Mouse (Mus musculus) kidney, adult 11 months (tissue): ENCODE results near the gene Eif1b.

ENCODE experiments used
- DNase-seq: peaks from one replicate; pipeline ENCODE4 v3.0.0; 2022

Gene Eif1b

GRCm38 (mm10) chr9:120492010-120492399 lies at the start of gene Eif1b:
Gene Eif1b (plus strand): TSS chr9:120492232.
- DNase-seq = no peak

- DNase-seq = no peak
These were observed 47.4 kb upstream of the Eif1b start for GRCm38 (mm10) chr9:120444642-120445041.

GRCm38 (mm10) chr9:120449696-120450329 lies 42.2 kb upstream of the Eif1b start:
- DNase-seq = no peak

- DNase-seq = no peak
These were observed 36.0 kb upstream of the Eif1b start for GRCm38 (mm10) chr9:120455768-120456655.

GRCm38 (mm10) chr9:120470431-120470830 lies 21.6 kb upstream of the Eif1b start:
- DNase-seq = no peak

GRCm38 (mm10) chr9:120481644-120482043 lies 10.4 kb upstream of the Eif1b start:
- DNase-seq = no peak

GRCm38 (mm10) chr9:120482382-120482781 lies 9.7 kb upstream of the Eif1b start:
- DNase-seq = no peak

- no peak for DNase-seq
These were observed 8.9 kb upstream of the Eif1b start for GRCm38 (mm10) chr9:120483101-120483500.

- no peak for DNase-seq
These were observed 5.0 kb upstream of the Eif1b start for GRCm38 (mm10) chr9:120487076-120487475.

- no peak for DNase-seq
These were observed 523 bp upstream of the Eif1b start for GRCm38 (mm10) chr9:120491509-120491908.

- DNase-seq = peak; percentile 65
These were observed 644 bp downstream of the Eif1b start for GRCm38 (mm10) chr9:120492400-120493351.

GRCm38 (mm10) chr9:120493781-120494180 lies 1.7 kb downstream of the Eif1b start:
- DNase-seq = no peak

GRCm38 (mm10) chr9:120496691-120497090 lies 4.7 kb downstream of the Eif1b start:
- DNase-seq = peak; percentile 51

- DNase-seq = no peak
These were observed 6.0 kb downstream of the Eif1b start for GRCm38 (mm10) chr9:120497983-120498382.

GRCm38 (mm10) chr9:120501191-120501902 lies 9.3 kb downstream of the Eif1b start:
- DNase-seq = no peak

GRCm38 (mm10) chr9:120502013-120502412 lies 10.0 kb downstream of the Eif1b start:
- DNase-seq = peak; percentile 34

- no peak for DNase-seq
These were observed 12.4 kb downstream of the Eif1b start for GRCm38 (mm10) chr9:120504423-120504822.

- no peak for DNase-seq
These were observed 19.7 kb downstream of the Eif1b start for GRCm38 (mm10) chr9:120511781-120512180.

GRCm38 (mm10) chr9:120516720-120517119 lies 24.7 kb downstream of the Eif1b start:
- DNase-seq = no peak

- DNase-seq = no peak
These were observed 26.9 kb downstream of the Eif1b start for GRCm38 (mm10) chr9:120518946-120519345.

GRCm38 (mm10) chr9:120519469-120520125 lies 27.6 kb downstream of the Eif1b start:
- no peak for DNase-seq

- DNase-seq = no peak
These were observed 29.1 kb downstream of the Eif1b start for GRCm38 (mm10) chr9:120521161-120521560.
